Mouse (Mus musculus) MEL (cell line): ENCODE results near the gene Fam81b.

Experiments used
- BHLHE40 ChIP-seq: IDR thresholded peaks from 2 replicates; pipeline ENCODE4 v1.6.1; 2012; ENCODE audit warnings: low read depth, mild to moderate bottlenecking, inconsistent platforms, low read length, improper control_type of control experiment, borderline replicate concordance
- CHD2 ChIP-seq: IDR thresholded peaks from 2 replicates; pipeline ENCODE4 v1.6.1; 2011; ENCODE audit warnings: low read length, improper control_type of control experiment
- CTCF ChIP-seq, 3 experiments: IDR thresholded peaks in 2 of 3; conservative IDR thresholded peaks in 1 of 3; 2 replicates each; pipeline ENCODE4 v1.5.1; 2011 to 2012; ENCODE audit warnings: low read length in 3 of 3, low read depth in 2 of 3, mild to moderate bottlenecking in 2 of 3, improper control_type of control experiment in 1 of 3, inconsistent platforms in 1 of 3, mixed read lengths in 1 of 3, moderate library complexity in 1 of 3; ENCODE audit not compliant: control insufficient read depth in 1 of 3, insufficient read depth in 1 of 3, poor library complexity in 1 of 3, severe bottlenecking in 1 of 3
- GABPA ChIP-seq: IDR thresholded peaks from 2 replicates; pipeline ENCODE4 v1.6.1; 2012; ENCODE audit warnings: low read depth, mild to moderate bottlenecking, inconsistent platforms, low read length, improper control_type of control experiment, moderate library complexity
- HCFC1 ChIP-seq: IDR thresholded peaks from 2 replicates; pipeline ENCODE4 v1.6.1; 2012; ENCODE audit warnings: low read depth, mild to moderate bottlenecking, inconsistent platforms, low read length, improper control_type of control experiment, moderate library complexity
- POLR2A ChIP-seq, 2 experiments: IDR thresholded peaks; 2 replicates each; pipeline ENCODE4 v1.6.1; 2011 to 2012; ENCODE audit warnings: low read length in 2 of 2, mild to moderate bottlenecking in 2 of 2, control low read depth in 1 of 2, improper control_type of control experiment in 1 of 2, low read depth in 1 of 2, moderate library complexity in 1 of 2; ENCODE audit not compliant: control insufficient read depth in 1 of 2, insufficient read depth in 1 of 2, poor library complexity in 1 of 2
- POLR2AphosphoS5 ChIP-seq: IDR thresholded peaks from 2 replicates; pipeline ENCODE4 v1.6.1; 2012; ENCODE audit warnings: low read depth, borderline replicate concordance, mild to moderate bottlenecking, inconsistent platforms, low read length, moderate library complexity, mixed read lengths
- RAD21 ChIP-seq: IDR thresholded peaks from 2 replicates; pipeline ENCODE4 v1.6.1; 2011; ENCODE audit warnings: mild to moderate bottlenecking, low read depth, low read length, improper control_type of control experiment
- RCOR1 ChIP-seq: IDR thresholded peaks from 2 replicates; pipeline ENCODE4 v1.6.1; 2012; ENCODE audit warnings: low read depth, mild to moderate bottlenecking, inconsistent platforms, low read length, improper control_type of control experiment
- SIN3A ChIP-seq: IDR thresholded peaks from 2 replicates; pipeline ENCODE4 v1.6.1; 2012; ENCODE audit warnings: low read length, improper control_type of control experiment, inconsistent platforms
- SMC3 ChIP-seq: IDR thresholded peaks from 2 replicates; pipeline ENCODE4 v1.6.1; 2011; ENCODE audit warnings: low read depth, low read length, improper control_type of control experiment
- USF1 ChIP-seq: IDR thresholded peaks from 2 replicates; pipeline ENCODE4 v1.6.1; 2014; ENCODE audit warnings: low read depth, mild to moderate bottlenecking, inconsistent platforms, low read length, improper control_type of control experiment, moderate library complexity
- ZC3H11A ChIP-seq: IDR thresholded peaks from 2 replicates; pipeline ENCODE4 v1.6.1; 2012; ENCODE audit warnings: low read depth, mild to moderate bottlenecking, inconsistent platforms, low read length, improper control_type of control experiment

GRCm38 (mm10) chr13:76250092-76250491, 54.8 kb downstream of the Fam81b start:
- no peak for TF ChIP-seq CHD2
- no peak for TF ChIP-seq POLR2A (IDR thresholded peaks at IDR 0.05; ENCODE audit: control insufficient read depth in 1 of 2, insufficient read depth in 1 of 2, low read depth in 1 of 2, low read length in 2 of 2, poor library complexity in 1 of 2)
- TF ChIP-seq BHLHE40 = no peak
- TF ChIP-seq SIN3A = no peak
- no peak for TF ChIP-seq HCFC1
- no peak for TF ChIP-seq POLR2AphosphoS5
- no peak for TF ChIP-seq ZC3H11A
- TF ChIP-seq CTCF (IDR thresholded peaks at IDR 0.05 in 2 of 3, conservative IDR thresholded peaks at IDR 0.05 in 1 of 3; ENCODE audit: control insufficient read depth in 1 of 3, insufficient read depth in 1 of 3, low read depth in 2 of 3, low read length in 3 of 3, poor library complexity in 1 of 3, severe bottlenecking in 1 of 3) = no peak
- no peak for TF ChIP-seq SMC3
- TF ChIP-seq RCOR1 = no peak
- no peak for TF ChIP-seq GABPA
- TF ChIP-seq USF1 = no peak
- TF ChIP-seq RAD21 = no peak
